Mouse (Mus musculus) forebrain, embryonic 13.5 days (tissue): ENCODE measurements at regions not wholly inside any gene's neighbourhood (a gene's known extent, or its start where the extent isn't known, plus 50 kb on each side); places are given as distances from the start of the nearest gene placed in this dataset.
"Not testable (repeated sequence)": the region's sequence is repeated elsewhere in the genome, so short reads cannot be mapped to it uniquely, and the experiment has no call there.

Experiments
- ATAC-seq: fragments of 200-750 bp; cut with Nextera tagmentation; 2 replicates; pipeline ENCODE4 v1.8.0; 2017
- H3K27ac ChIP-seq: fragments of 300-500 bp; sonication (generic); 2 replicates; pipeline ENCODE4 v1.5.1; 2015; ENCODE audit warnings: inconsistent platforms, mild to moderate bottlenecking, moderate library complexity
- H3K27me3 ChIP-seq: fragments of 300-500 bp; sonication (generic); 2 replicates; pipeline ENCODE4 v1.6.1; 2015; ENCODE audit warnings: mild to moderate bottlenecking, inconsistent platforms
- H3K36me3 ChIP-seq: fragments of 300-500 bp; sonication (generic); 2 replicates; pipeline ENCODE4 v1.6.1; 2015; ENCODE audit warnings: mild to moderate bottlenecking, inconsistent platforms; ENCODE audit not compliant: poor library complexity, severe bottlenecking
- H3K4me1 ChIP-seq: fragments of 300-500 bp; sonication (generic); 2 replicates; pipeline ENCODE4 v1.6.1; 2015; ENCODE audit warnings: inconsistent platforms
- H3K4me2 ChIP-seq: fragments of 300-500 bp; sonication (generic); 2 replicates; pipeline ENCODE4 v1.6.1; 2015; ENCODE audit warnings: inconsistent platforms, mild to moderate bottlenecking, moderate library complexity
- H3K4me3 ChIP-seq: fragments of 300-500 bp; sonication (generic); 2 replicates; pipeline ENCODE4 v1.5.1; 2015; ENCODE audit warnings: mild to moderate bottlenecking, inconsistent platforms
- H3K9ac ChIP-seq: fragments of 300-500 bp; sonication (generic); 2 replicates; pipeline ENCODE4 v1.6.1; 2015; ENCODE audit warnings: mild to moderate bottlenecking, inconsistent platforms
- H3K9me3 ChIP-seq: fragments of 300-500 bp; sonication (generic); replicated peaks from 2 replicates; pipeline ENCODE4 v1.6.1; 2016; ENCODE audit warnings: inconsistent platforms
- WGBS: fragments of 180-500 bp; shearing (Covaris S2); methylation state at CpG from one replicate; pipeline ENCODE4 v1.1.7; 2015; 5-methylcytosine and 5-hydroxymethylcytosine counted together

DNA sequence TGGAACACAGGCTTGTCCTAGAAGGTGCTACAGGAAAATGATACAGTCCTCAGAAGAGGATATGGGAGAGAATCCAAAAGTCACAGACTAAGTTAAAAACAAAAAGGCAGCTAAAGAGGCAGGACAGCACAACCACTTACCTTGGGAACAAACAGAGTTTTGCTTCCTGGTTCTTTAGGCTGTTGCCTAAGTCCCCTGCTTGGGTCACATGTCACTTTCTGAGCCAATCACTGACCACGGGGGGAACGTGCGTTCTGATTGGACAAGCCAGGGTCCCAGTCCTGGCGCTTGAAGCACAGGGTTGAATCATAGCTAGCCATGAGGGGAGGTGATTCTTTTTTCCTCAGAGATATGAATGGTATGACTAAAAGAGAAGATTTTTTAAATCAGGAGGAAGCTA is 216.4 kb downstream of the Glrx3 start:
- ATAC-seq: no peak
- Histone ChIP-seq H3K4me1 (no peaks in the 10 kb centered on the region), H3K9ac (no peak overlapping the region), H3K36me3 (no peaks in the 10 kb centered on the region), H3K4me3 (no peak overlapping the region), H3K27me3 (no peaks in the 10 kb centered on the region), H3K27ac (no peak overlapping the region), H3K9me3 (no peaks in the 10 kb centered on the region), H3K4me2 (no peak overlapping the region)
- 89% methylated on average over 4 of the region's 4 CpGs for WGBS

DNA sequence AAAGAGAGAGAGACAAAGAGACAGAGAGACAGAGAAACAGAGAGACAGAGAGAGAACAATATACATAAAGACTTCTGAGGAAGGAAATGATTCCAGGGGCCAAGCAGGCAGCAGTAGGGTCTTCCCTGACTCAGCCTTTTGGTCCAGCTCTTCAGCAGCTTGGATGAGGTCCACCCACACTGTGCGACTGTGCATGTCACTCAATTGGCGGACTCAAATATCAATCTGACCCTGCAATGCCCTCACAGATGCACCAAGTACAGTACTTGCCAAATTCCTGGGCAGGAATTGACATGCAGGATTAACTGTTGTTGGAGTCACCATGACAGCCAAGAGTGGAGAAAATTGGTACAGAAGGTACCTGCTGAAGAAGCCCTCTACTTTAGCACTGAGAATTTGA is 229.8 kb downstream of the Glrx3 start:
- WGBS: 86% methylated on average over 2 of the region's 2 CpGs
- H3K27me3 ChIP-seq: no peaks in the 10 kb centered on the region
- no peak overlapping the region for H3K4me2 ChIP-seq

DNA sequence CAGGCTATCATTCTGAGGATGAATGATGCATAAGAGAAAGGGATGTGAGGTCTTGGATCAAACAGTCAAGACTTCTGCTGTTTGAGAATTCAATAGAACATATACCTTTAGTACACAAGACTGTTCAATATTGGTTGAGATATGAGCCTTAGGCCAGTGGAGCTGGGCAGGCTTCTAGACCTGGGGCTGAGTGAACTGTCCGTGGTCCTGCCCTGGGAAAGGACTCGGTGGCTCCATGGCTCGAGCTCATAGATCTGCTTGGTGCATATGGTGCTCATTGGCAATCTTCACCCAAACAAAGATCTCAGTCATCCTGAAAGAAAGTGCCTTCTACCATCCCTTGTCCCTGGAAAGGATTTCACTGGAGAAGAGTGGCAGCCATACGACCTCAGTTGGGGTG is 233.7 kb downstream of the Glrx3 start:
- 64% methylated on average over 4 of the region's 4 CpGs for WGBS
- H3K4me1 ChIP-seq: no peaks in the 10 kb centered on the region
- no peaks in the 10 kb centered on the region for H3K36me3 ChIP-seq
- ATAC-seq: no peak
- no peak overlapping the region for H3K4me3 ChIP-seq
- H3K9me3 ChIP-seq: no peaks in the 10 kb centered on the region
- no peak overlapping the region for H3K4me2 ChIP-seq
- no peak overlapping the region for H3K27ac ChIP-seq
- H3K27me3 ChIP-seq: no peaks in the 10 kb centered on the region
- no peak overlapping the region for H3K9ac ChIP-seq

More for the DNA sequence above, 229.8 kb downstream of the Glrx3 start:
- no peaks in the 10 kb centered on the region for H3K4me1 ChIP-seq
- no peak overlapping the region for H3K9ac ChIP-seq
- H3K36me3 ChIP-seq: no peaks in the 10 kb centered on the region
- H3K27ac ChIP-seq: no peak overlapping the region
- no peak overlapping the region for H3K4me3 ChIP-seq
- ATAC-seq: no peak
- no peaks in the 10 kb centered on the region for H3K9me3 ChIP-seq

- no peaks in the 10 kb centered on the region for H3K9me3 ChIP-seq
- H3K27me3 ChIP-seq: no peaks in the 10 kb centered on the region
- no peak overlapping the region for H3K9ac ChIP-seq
- H3K27ac ChIP-seq: no peak overlapping the region
- H3K4me2 ChIP-seq: no peak overlapping the region
- H3K4me1 ChIP-seq: no peaks in the 10 kb centered on the region
- no peak for ATAC-seq
- H3K36me3 ChIP-seq: no peaks in the 10 kb centered on the region
- no peak overlapping the region for H3K4me3 ChIP-seq
- WGBS: 88% methylated on average over 1 of the region's 1 CpGs
Observed at GRCm38 (mm10) chr7:137674596-137674995, 237.2 kb downstream of the Glrx3 start.

DNA sequence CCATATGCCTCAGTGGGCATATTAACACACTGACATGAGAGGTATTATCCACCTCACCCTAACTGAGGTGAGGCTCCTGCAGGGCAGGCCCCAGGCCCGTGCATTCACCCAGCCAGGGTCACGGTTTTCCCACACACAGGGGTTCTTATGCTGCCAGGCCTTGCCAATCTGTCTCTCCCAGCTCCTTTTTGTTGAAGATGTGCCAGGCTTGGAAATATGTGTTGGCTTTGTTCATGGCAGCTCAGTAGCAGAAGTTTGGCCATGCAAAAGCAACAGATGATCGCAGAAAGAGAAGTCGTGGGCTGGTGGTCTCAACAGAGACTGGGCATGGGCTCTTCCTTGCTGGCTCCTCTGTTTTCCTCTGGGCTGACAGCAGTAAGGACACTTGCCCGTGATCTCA is 238.0 kb downstream of the Glrx3 start:
- H3K27ac ChIP-seq: no peak overlapping the region
- H3K36me3 ChIP-seq: no peaks in the 10 kb centered on the region
- no peak overlapping the region for H3K9ac ChIP-seq
- no peak overlapping the region for H3K4me2 ChIP-seq
- H3K9me3 ChIP-seq: no peaks in the 10 kb centered on the region
- no peak for ATAC-seq
- H3K4me1 ChIP-seq: no peaks in the 10 kb centered on the region
- H3K27me3 ChIP-seq: no peaks in the 10 kb centered on the region
- 88% methylated on average over 5 of the region's 5 CpGs for WGBS
- no peak overlapping the region for H3K4me3 ChIP-seq

- Histone ChIP-seq H3K9ac (no peak overlapping the region), H3K9me3 (no peaks in the 10 kb centered on the region), H3K36me3 (no peaks in the 10 kb centered on the region), H3K27me3 (no peaks in the 10 kb centered on the region), H3K4me2 (no peak overlapping the region), H3K27ac (no peak overlapping the region), H3K4me1 (no peaks in the 10 kb centered on the region), H3K4me3 (no peak overlapping the region)
- ATAC-seq: no peak
- 90% methylated on average over 6 of the region's 6 CpGs for WGBS
Observed at GRCm38 (mm10) chr7:137684826-137685225, 247.4 kb downstream of the Glrx3 start.

GRCm38 (mm10) chr7:137685320-137685719 is 247.9 kb downstream of the Glrx3 start:
- no peak for ATAC-seq
- Histone ChIP-seq H3K27me3 (no peaks in the 10 kb centered on the region), H3K9me3 (no peaks in the 10 kb centered on the region), H3K4me1 (no peaks in the 10 kb centered on the region), H3K4me3 (no peak overlapping the region), H3K9ac (no peak overlapping the region), H3K36me3 (no peaks in the 10 kb centered on the region), H3K27ac (no peak overlapping the region), H3K4me2 (no peak overlapping the region)
- WGBS: 80% methylated on average over 6 of the region's 6 CpGs

- no peak for ATAC-seq
- 93% methylated on average over 5 of the region's 5 CpGs for whole genome bisulfite sequencing
- Histone ChIP-seq H3K27me3 (no peaks in the 10 kb centered on the region), H3K36me3 (no peaks in the 10 kb centered on the region), H3K9me3 (no peaks in the 10 kb centered on the region), H3K4me3 (no peak overlapping the region), H3K9ac (no peak overlapping the region), H3K4me2 (no peak overlapping the region), H3K27ac (no peak overlapping the region), H3K4me1 (no peaks in the 10 kb centered on the region)
Observed at GRCm38 (mm10) chr7:137696831-137697230, 259.4 kb downstream of the Glrx3 start.

DNA sequence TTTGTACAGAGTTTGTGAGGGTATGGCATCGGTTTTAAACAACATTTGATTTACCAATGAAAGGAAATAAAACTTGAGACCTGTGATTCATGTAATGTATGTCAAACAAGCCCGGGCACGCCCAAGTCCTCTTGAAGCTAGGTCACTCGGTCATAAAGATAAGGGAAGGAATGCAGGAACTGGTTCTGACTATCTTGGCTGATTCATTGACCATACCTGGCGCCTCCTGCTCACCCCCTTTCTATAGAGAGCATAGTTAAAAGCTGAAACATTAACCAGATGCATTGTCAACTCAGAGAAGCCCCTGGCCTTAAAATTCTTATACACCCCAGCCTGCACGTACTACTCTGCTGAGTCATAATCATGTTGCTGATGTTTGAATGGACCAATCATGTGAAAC is 261.1 kb downstream of the Glrx3 start:
- not testable (repeated sequence) for H3K36me3 ChIP-seq, H3K4me2 ChIP-seq, H3K4me3 ChIP-seq, ATAC-seq, H3K27me3 ChIP-seq, H3K9me3 ChIP-seq, H3K4me1 ChIP-seq, H3K9ac ChIP-seq, H3K27ac ChIP-seq
- WGBS: 91% methylated on average over 6 of the region's 6 CpGs

DNA sequence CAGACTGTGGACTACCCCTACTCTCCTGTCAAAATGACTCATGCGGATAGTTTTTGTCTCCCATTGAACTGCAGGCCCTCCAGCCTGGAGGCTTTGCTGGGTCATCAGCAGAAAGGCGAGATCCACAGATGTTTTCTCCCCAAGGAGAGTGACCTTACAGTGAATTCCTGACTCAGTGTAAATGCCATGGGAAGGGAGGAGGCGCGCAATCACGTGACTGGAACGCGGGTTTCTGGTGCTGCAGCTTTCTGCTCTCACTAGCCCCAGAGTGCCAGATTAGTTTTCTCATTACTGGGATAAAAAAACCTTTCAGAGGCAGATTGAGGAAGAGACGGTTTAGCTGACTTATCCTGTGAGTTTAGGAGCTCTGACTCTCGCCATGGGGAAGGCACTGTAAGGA is 275.4 kb downstream of the Glrx3 start:
- 62% methylated on average over 9 of the region's 9 CpGs for WGBS
- peaks cover 13% of the 10 kb centered on the region for H3K4me1 ChIP-seq
- ATAC-seq: no peak
- H3K36me3 ChIP-seq: no peaks in the 10 kb centered on the region
- H3K4me3 ChIP-seq: no peak overlapping the region
- no peaks in the 10 kb centered on the region for H3K9me3 ChIP-seq
- H3K9ac ChIP-seq: no peak overlapping the region
- no peaks in the 10 kb centered on the region for H3K27me3 ChIP-seq
- no peak overlapping the region for H3K27ac ChIP-seq
- H3K4me2 ChIP-seq: no peak overlapping the region

- Histone ChIP-seq H3K9me3 (no peaks in the 10 kb centered on the region), H3K4me1 (peaks cover 13% of the 10 kb centered on the region)
- 85% methylated on average over 3 of the region's 3 CpGs for WGBS
Observed at GRCm38 (mm10) chr7:137713856-137714255, 276.4 kb downstream of the Glrx3 start.

GRCm38 (mm10) chr7:137714318-137714962 is 277.0 kb downstream of the Glrx3 start:
- Histone ChIP-seq H3K27me3 (no peaks in the 10 kb centered on the region), H3K4me3 (no peak overlapping the region), H3K9ac (no peak overlapping the region), H3K4me1 (peaks cover 13% of the 10 kb centered on the region), H3K27ac (no peak overlapping the region), H3K36me3 (no peaks in the 10 kb centered on the region), H3K4me2 (no peak overlapping the region), H3K9me3 (no peaks in the 10 kb centered on the region)
- WGBS: 66% methylated on average over 12 of the region's 12 CpGs
- no peak for ATAC-seq

More at GRCm38 (mm10) chr7:137713856-137714255, 276.4 kb downstream of the Glrx3 start:
- Histone ChIP-seq H3K4me3 (no peak overlapping the region), H3K4me2 (no peak overlapping the region), H3K36me3 (no peaks in the 10 kb centered on the region), H3K27ac (no peak overlapping the region), H3K27me3 (no peaks in the 10 kb centered on the region), H3K9ac (no peak overlapping the region)
- ATAC-seq: no peak

GRCm38 (mm10) chr7:137715126-137715900 is 277.9 kb downstream of the Glrx3 start:
- no peaks in the 10 kb centered on the region for H3K36me3 ChIP-seq
- no peak for ATAC-seq
- no peak overlapping the region for H3K4me3 ChIP-seq
- no peak overlapping the region for H3K4me2 ChIP-seq
- WGBS: 51% methylated on average over 6 of the region's 6 CpGs
- H3K9ac ChIP-seq: no peak overlapping the region
- H3K4me1 ChIP-seq: peaks cover 13% of the 10 kb centered on the region
- no peak overlapping the region for H3K27ac ChIP-seq
- H3K9me3 ChIP-seq: no peaks in the 10 kb centered on the region
- H3K27me3 ChIP-seq: no peaks in the 10 kb centered on the region
